Mouse (Mus musculus): ENCODE results near the gene Defb25.

DNA sequence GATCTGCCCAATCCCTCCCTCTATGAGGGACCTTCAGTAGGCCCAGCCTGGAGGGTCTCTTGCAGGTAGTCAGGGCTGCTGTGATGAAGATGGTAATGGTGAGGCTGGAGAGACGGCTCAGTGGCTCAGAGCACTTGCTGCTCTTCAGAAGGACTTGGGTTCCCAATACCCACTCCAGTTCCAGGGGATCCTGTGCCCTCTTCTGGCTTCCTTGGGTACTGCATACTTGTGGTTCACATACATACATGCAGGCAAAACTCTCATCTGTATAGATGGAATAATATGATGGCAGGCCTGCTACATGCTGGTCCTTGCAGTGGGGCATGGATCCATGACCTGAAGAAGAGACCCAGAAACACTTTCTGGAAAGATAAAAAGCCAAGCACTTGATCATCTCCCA, 14.1 kb downstream of the Defb25 start:
- TF ChIP-seq POLR2A (IDR thresholded peaks at IDR 0.05; ENCODE audit: extremely low read depth, insufficient read depth, low read length), result no peak
- no peak for TF ChIP-seq CTCF (IDR thresholded peaks at IDR 0.05; ENCODE audit: low read depth, low read length)

Measured in liver, adult 2 months (tissue).